In the genomic region with DNA sequence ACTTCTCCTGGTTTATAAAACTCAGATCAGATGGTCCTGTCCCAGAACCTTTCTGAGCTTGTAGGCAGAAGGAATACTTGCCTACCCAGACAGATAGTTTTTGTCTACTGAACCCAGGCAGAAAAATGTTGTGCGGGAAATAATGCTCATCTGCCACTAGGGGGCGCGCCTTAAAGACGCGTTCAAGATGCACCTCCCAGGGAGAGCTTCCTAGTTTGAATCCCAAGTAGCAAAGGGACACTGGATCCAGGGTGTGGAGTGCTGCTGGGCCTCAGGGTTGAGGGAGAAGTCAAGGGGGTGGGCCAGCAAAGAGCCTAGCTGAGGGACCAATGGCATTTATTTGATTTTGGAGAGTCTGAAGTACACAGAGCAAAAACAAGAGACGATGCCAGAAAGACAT, we compare ENCODE assay signal across 8 mouse cellular contexts. TPM values are rescaled to one million over a fixed set of nuclear protein-coding genes. Genes with fewer than 3 reads are reported as not detected.
DNase-seq lines count a peak whose midpoint lies in the region.

No protein-coding gene starts in this region.

- intact Hi-C loops in heart, postnatal 10 days (cut with DNase I) = loop anchor here (5.0 kb wide), 1 partner anchor 220 kb away; no protein-coding TSS in a partner anchor

- DNase-seq in heart, postnatal 10 days = peak; percentile 28 to 58
- DNase-seq in heart, adult 11 months = no peak
- DNase-seq in A20 (ENCODE audit: low read depth, low spot score) = peak; percentile 62
- peak; percentile 53 to 58 for DNase-seq in adrenal gland, adult 18-20 months (ENCODE audit: low spot score in 2 of 2)
- peak; percentile 86 for DNase-seq in embryo, embryonic 10.5 days (ENCODE audit: low spot score)
- DNase-seq in kidney, postnatal 36 days = peak; percentile 13 to 69
- DNase-seq in lung, postnatal 36 days = peak; percentile 64
- peak; percentile 28 for DNase-seq in testis, postnatal 14 days (ENCODE audit: low spot score)

RNA-seq across cellular contexts. Expression of gene C1ql2, which starts 12.7 kb away (rescaled TPM):
- total RNA-seq in heart, postnatal 10 days (2021) = not detected
- total RNA-seq in adrenal gland, adult 18-20 months (2021) = not detected

RNA-seq across cellular contexts. Expression of gene Steap3, which starts 55.2 kb away (rescaled TPM):
- 10 to 100 TPM; 26.9 to 32.1 TPM for total RNA-seq in heart, postnatal 10 days (2021)
- total RNA-seq in adrenal gland, adult 18-20 months (2021) = 10 to 100 TPM; 21.7 to 27.8 TPM
